Mouse (Mus musculus): ENCODE measurements around the gene Dvl1.

- peak; percentile 34; the same call in 1 of the 2 replicates for TF ChIP-seq CTCF (conservative IDR thresholded peaks at IDR 0.05; ENCODE audit: insufficient read depth, insufficient read length, low read depth, low read length)
- TF ChIP-seq POLR2A (IDR thresholded peaks at IDR 0.05; ENCODE audit: low read depth, low read length), result no peak
These were observed 22.3 kb downstream of the Dvl1 start, which contains the start of the genes Cptp and Ints11 for GRCm38 (mm10) chr4:155869317-155870033.

All from kidney, adult 2 months (tissue).